Mouse (Mus musculus) MEL (cell line): ENCODE results near the gene Rbfox3. TPM values are rescaled to one million over a fixed set of nuclear protein-coding genes. Genes with fewer than 3 reads are reported as not detected.
A peak's percentile ranks its signal among the peaks of the same experiment; 100 is the strongest.

ENCODE experiments used
- DNase-seq: peaks from one replicate; pipeline ENCODE4 v3.0.0; 2011; ENCODE audit warnings: low read depth, low spot score
- H3K27ac ChIP-seq: 2 replicates; pipeline ENCODE4 v1.5.1; 2012; ENCODE audit warnings: low read depth, mild to moderate bottlenecking, control low read depth, low read length, moderate library complexity; ENCODE audit not compliant: control insufficient read depth
- H3K27me3 ChIP-seq, 2 experiments: fragments of 150-350 bp in 1 of 2; sonication (generic) in 1 of 2; 2 replicates each; pipeline ENCODE4 v1.6.1; 2012; ENCODE audit warnings: low read length in 2 of 2, mild to moderate bottlenecking in 2 of 2, improper control_type of control experiment in 1 of 2, moderate library complexity in 1 of 2; ENCODE audit not compliant: insufficient read depth in 2 of 2, control insufficient read depth in 1 of 2
- H3K36me3 ChIP-seq, 2 experiments: 2 replicates each; pipeline ENCODE4 v1.6.1; 2012 to 2014; ENCODE audit warnings: low read length in 2 of 2, improper control_type of control experiment in 1 of 2, inconsistent platforms in 1 of 2, mild to moderate bottlenecking in 1 of 2; ENCODE audit not compliant: insufficient read depth in 2 of 2, control insufficient read depth in 1 of 2
- H3K4me1 ChIP-seq, 2 experiments: fragments of 150-350 bp in 1 of 2; sonication (generic) in 1 of 2; 2 replicates each; pipeline ENCODE4 v1.6.1; 2012; ENCODE audit warnings: low read length in 2 of 2, improper control_type of control experiment in 1 of 2, mild to moderate bottlenecking in 1 of 2; ENCODE audit not compliant: insufficient read depth in 2 of 2, control insufficient read depth in 1 of 2
- H3K4me3 ChIP-seq, 2 experiments: fragments of 150-350 bp in 1 of 2; sonication (generic) in 1 of 2; 2 replicates each; pipeline ENCODE4 v1.5.1; 2012; ENCODE audit warnings: low read depth in 2 of 2, low read length in 2 of 2, mild to moderate bottlenecking in 2 of 2, moderate library complexity in 2 of 2, control low read depth in 1 of 2, improper control_type of control experiment in 1 of 2; ENCODE audit not compliant: control insufficient read depth in 1 of 2, insufficient read depth in 1 of 2
- H3K79me2 ChIP-seq: 2 replicates; pipeline ENCODE4 v1.6.1; 2012; ENCODE audit warnings: mild to moderate bottlenecking, low read length, moderate library complexity; ENCODE audit not compliant: control insufficient read depth, poor library complexity, insufficient read depth
- H3K9ac ChIP-seq: 2 replicates; pipeline ENCODE4 v1.6.1; 2012; ENCODE audit warnings: low read depth, mild to moderate bottlenecking, control low read depth, low read length, moderate library complexity; ENCODE audit not compliant: control insufficient read depth, poor library complexity, severe bottlenecking
- H3K9me3 ChIP-seq: fragments of 150-350 bp; sonication (generic); replicated peaks from 2 replicates; pipeline ENCODE4 v1.6.1; 2012; ENCODE audit warnings: mild to moderate bottlenecking, low read length, improper control_type of control experiment, moderate library complexity; ENCODE audit not compliant: insufficient read depth
- BHLHE40 ChIP-seq: IDR thresholded peaks from 2 replicates; pipeline ENCODE4 v1.6.1; 2012; ENCODE audit warnings: low read depth, mild to moderate bottlenecking, inconsistent platforms, low read length, improper control_type of control experiment, borderline replicate concordance
- CHD1 ChIP-seq: IDR thresholded peaks from 2 replicates; pipeline ENCODE4 v1.6.1; 2012; ENCODE audit warnings: low read depth, mild to moderate bottlenecking, inconsistent platforms, low read length, improper control_type of control experiment
- CHD2 ChIP-seq: IDR thresholded peaks from 2 replicates; pipeline ENCODE4 v1.6.1; 2011; ENCODE audit warnings: low read length, improper control_type of control experiment
- CTCF ChIP-seq, 3 experiments: IDR thresholded peaks in 2 of 3; conservative IDR thresholded peaks in 1 of 3; 2 replicates each; pipeline ENCODE4 v1.5.1; 2011 to 2012; ENCODE audit warnings: low read length in 3 of 3, low read depth in 2 of 3, mild to moderate bottlenecking in 2 of 3, improper control_type of control experiment in 1 of 3, inconsistent platforms in 1 of 3, mixed read lengths in 1 of 3, moderate library complexity in 1 of 3; ENCODE audit not compliant: control insufficient read depth in 1 of 3, insufficient read depth in 1 of 3, poor library complexity in 1 of 3, severe bottlenecking in 1 of 3
- E2F4 ChIP-seq: IDR thresholded peaks from 2 replicates; pipeline ENCODE4 v1.6.1; 2011; ENCODE audit warnings: low read depth, low read length, improper control_type of control experiment, borderline replicate concordance
- ELF1 ChIP-seq: IDR thresholded peaks from 2 replicates; pipeline ENCODE4 v1.6.1; 2014; ENCODE audit warnings: low read depth, mild to moderate bottlenecking, inconsistent platforms, low read length, improper control_type of control experiment, moderate library complexity
- ETS1 ChIP-seq: IDR thresholded peaks from 2 replicates; pipeline ENCODE4 v1.6.1; 2012; ENCODE audit warnings: low read depth, mild to moderate bottlenecking, inconsistent platforms, low read length, improper control_type of control experiment, moderate library complexity
- GABPA ChIP-seq: IDR thresholded peaks from 2 replicates; pipeline ENCODE4 v1.6.1; 2012; ENCODE audit warnings: low read depth, mild to moderate bottlenecking, inconsistent platforms, low read length, improper control_type of control experiment, moderate library complexity
- GATA1 ChIP-seq: IDR thresholded peaks from 2 replicates; pipeline ENCODE4 v1.6.1; 2011; ENCODE audit warnings: low read depth, low read length, improper control_type of control experiment
- HCFC1 ChIP-seq: IDR thresholded peaks from 2 replicates; pipeline ENCODE4 v1.6.1; 2012; ENCODE audit warnings: low read depth, mild to moderate bottlenecking, inconsistent platforms, low read length, improper control_type of control experiment, moderate library complexity
- JUND ChIP-seq: IDR thresholded peaks from 2 replicates; pipeline ENCODE4 v1.6.1; 2011; ENCODE audit warnings: low read depth, mild to moderate bottlenecking, improper control_type of control experiment, low read length
- KAT2A ChIP-seq: conservative IDR thresholded peaks from 2 replicates; pipeline ENCODE4 v1.6.1; 2012; ENCODE audit warnings: low read depth, low read length, improper control_type of control experiment, inconsistent platforms
- MAFK ChIP-seq: IDR thresholded peaks from 2 replicates; pipeline ENCODE4 v1.6.1; 2011; ENCODE audit warnings: low read depth, mild to moderate bottlenecking, low read length, improper control_type of control experiment, borderline replicate concordance
- MAZ ChIP-seq: IDR thresholded peaks from 2 replicates; pipeline ENCODE4 v1.6.1; 2012; ENCODE audit warnings: low read depth, mild to moderate bottlenecking, inconsistent platforms, low read length, improper control_type of control experiment
- NELFE ChIP-seq: IDR thresholded peaks from 2 replicates; pipeline ENCODE4 v1.6.1; 2011; ENCODE audit warnings: low read depth, low read length, improper control_type of control experiment
- NRF1 ChIP-seq: IDR thresholded peaks from 2 replicates; pipeline ENCODE4 v1.6.1; 2014; ENCODE audit warnings: low read depth, mild to moderate bottlenecking, inconsistent platforms, low read length, improper control_type of control experiment, moderate library complexity; ENCODE audit not compliant: poor library complexity, insufficient read depth, severe bottlenecking
- POLR2AphosphoS5 ChIP-seq: IDR thresholded peaks from 2 replicates; pipeline ENCODE4 v1.6.1; 2012; ENCODE audit warnings: low read depth, borderline replicate concordance, mild to moderate bottlenecking, inconsistent platforms, low read length, moderate library complexity, mixed read lengths
- RAD21 ChIP-seq: IDR thresholded peaks from 2 replicates; pipeline ENCODE4 v1.6.1; 2011; ENCODE audit warnings: mild to moderate bottlenecking, low read depth, low read length, improper control_type of control experiment
- RCOR1 ChIP-seq: IDR thresholded peaks from 2 replicates; pipeline ENCODE4 v1.6.1; 2012; ENCODE audit warnings: low read depth, mild to moderate bottlenecking, inconsistent platforms, low read length, improper control_type of control experiment
- SIN3A ChIP-seq: IDR thresholded peaks from 2 replicates; pipeline ENCODE4 v1.6.1; 2012; ENCODE audit warnings: low read length, improper control_type of control experiment, inconsistent platforms
- TAL1 ChIP-seq: IDR thresholded peaks from 2 replicates; pipeline ENCODE4 v1.6.1; 2012; ENCODE audit warnings: mild to moderate bottlenecking, inconsistent platforms, low read length, moderate library complexity, mixed read lengths
- TBP ChIP-seq: IDR thresholded peaks from 2 replicates; pipeline ENCODE4 v1.8.0; 2011; ENCODE audit warnings: low read depth, low read length, improper control_type of control experiment
- TCF12 ChIP-seq: IDR thresholded peaks from 2 replicates; pipeline ENCODE4 v1.6.1; 2014; ENCODE audit warnings: low read depth, mild to moderate bottlenecking, inconsistent platforms, low read length, improper control_type of control experiment, moderate library complexity
- UBTF ChIP-seq: IDR thresholded peaks from 2 replicates; pipeline ENCODE4 v1.6.1; 2012; ENCODE audit warnings: low read depth, mild to moderate bottlenecking, inconsistent platforms, low read length, improper control_type of control experiment, moderate library complexity, borderline replicate concordance; ENCODE audit not compliant: insufficient read depth
- USF1 ChIP-seq: IDR thresholded peaks from 2 replicates; pipeline ENCODE4 v1.6.1; 2014; ENCODE audit warnings: low read depth, mild to moderate bottlenecking, inconsistent platforms, low read length, improper control_type of control experiment, moderate library complexity
- USF2 ChIP-seq, 2 experiments: IDR thresholded peaks; 2 replicates each; pipeline ENCODE4 v1.6.1; 2011 to 2012; ENCODE audit warnings: improper control_type of control experiment in 2 of 2, low read length in 2 of 2, borderline replicate concordance in 1 of 2, inconsistent platforms in 1 of 2, low read depth in 1 of 2, mild to moderate bottlenecking in 1 of 2; ENCODE audit not compliant: insufficient read depth in 1 of 2
- ZC3H11A ChIP-seq: IDR thresholded peaks from 2 replicates; pipeline ENCODE4 v1.6.1; 2012; ENCODE audit warnings: low read depth, mild to moderate bottlenecking, inconsistent platforms, low read length, improper control_type of control experiment
- ZMIZ1 ChIP-seq: IDR thresholded peaks from 2 replicates; pipeline ENCODE4 v1.6.1; 2012; ENCODE audit warnings: low read depth, mild to moderate bottlenecking, inconsistent platforms, low read length, improper control_type of control experiment, moderate library complexity
- ZNF384 ChIP-seq: IDR thresholded peaks from 2 replicates; pipeline ENCODE4 v1.6.1; 2012; ENCODE audit warnings: low read depth, mild to moderate bottlenecking, inconsistent platforms, low read length, improper control_type of control experiment
- polyA plus RNA-seq, 2 experiments: library from polyadenylated mRNA; stranded (reverse) in 1 of 2; unstranded in 1 of 2; fragments of >175 nt in 1 of 2; fragments of >200 nt in 1 of 2; gene quantifications; 2 replicates each; pipeline versions ENCODE4 v1.2.1 to v1.2.4; 2012; ENCODE audit warnings: low replicate concordance in 2 of 2, low read depth in 1 of 2; ENCODE audit not compliant: insufficient read length in 2 of 2, insufficient read depth in 1 of 2, missing spikeins in 1 of 2
- total RNA-seq: library from RNA; depleted of rRNA; stranded (reverse); fragments of 300-350 nt; gene quantifications from 2 replicates; pipeline ENCODE4 v1.2.3, GENCODE M21; 2012

Rbfox3 gene
- total and polyA plus RNA-seq, 3 experiments: not detected

DNA sequence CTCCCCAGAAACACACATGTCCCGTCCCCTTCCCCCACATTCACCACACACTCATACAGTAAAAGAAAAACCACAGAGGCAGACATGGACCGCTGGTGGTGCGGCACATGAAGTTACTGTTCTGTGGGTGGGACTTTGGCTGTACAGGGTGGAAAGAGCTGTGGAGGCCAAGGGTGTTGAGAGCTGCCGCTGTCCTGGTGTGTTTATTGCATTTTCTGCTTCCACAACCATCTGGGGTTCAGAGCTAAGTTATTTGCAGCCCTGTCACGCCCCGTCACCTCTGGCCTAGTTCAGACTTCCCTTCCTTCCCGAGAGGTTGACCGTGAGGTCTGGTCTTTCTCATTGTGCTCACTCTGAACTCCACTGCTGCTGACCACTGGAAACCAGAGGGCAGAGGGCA, 452.3 kb downstream of the Rbfox3 start:
- peaks cover 6 to 33% of the 10 kb centered on the region in 2 experiments for H3K4me1 ChIP-seq
- peaks cover 0 to 17% of the 10 kb centered on the region in 2 experiments; a peak in 2 of 4 replicates for H3K36me3 ChIP-seq
- H3K9me3 ChIP-seq: no peaks in the 10 kb centered on the region
- no peaks in the 10 kb centered on the region for H3K27me3 ChIP-seq
- TF ChIP-seq NELFE: no peak
- no peak for TF ChIP-seq ZNF384
- no peak for TF ChIP-seq HCFC1
- no peak for TF ChIP-seq RCOR1
- TF ChIP-seq UBTF: no peak
- TF ChIP-seq BHLHE40: no peak
- no peak for TF ChIP-seq CTCF (IDR thresholded peaks at IDR 0.05 in 2 of 3, conservative IDR thresholded peaks at IDR 0.05 in 1 of 3; ENCODE audit: control insufficient read depth in 1 of 3, insufficient read depth in 1 of 3, low read depth in 2 of 3, low read length in 3 of 3, poor library complexity in 1 of 3, severe bottlenecking in 1 of 3)
- TF ChIP-seq NRF1: no peak
- no peak for TF ChIP-seq CHD2
- no peak for TF ChIP-seq POLR2AphosphoS5
- TF ChIP-seq USF2 (IDR thresholded peaks at IDR 0.05; ENCODE audit: borderline replicate concordance in 1 of 2, insufficient read depth in 1 of 2, low read depth in 1 of 2, low read length in 2 of 2): no peak
- no peak for TF ChIP-seq USF1
- no peak for TF ChIP-seq JUND
- no peak for TF ChIP-seq TAL1
- no peak for TF ChIP-seq MAZ
- TF ChIP-seq ETS1: no peak
- no peak for TF ChIP-seq RAD21
- TF ChIP-seq CHD1: no peak
- TF ChIP-seq SIN3A: no peak
- H3K4me3 ChIP-seq: no peak overlapping the region
- no peak overlapping the region for H3K27ac ChIP-seq
- no peak for DNase-seq
- 0 out of 2 replicates have a peak overlapping the region, but pooled peaks have one; percentile 12 for H3K9ac ChIP-seq
- no peaks in the 10 kb centered on the region for H3K79me2 ChIP-seq

DNA sequence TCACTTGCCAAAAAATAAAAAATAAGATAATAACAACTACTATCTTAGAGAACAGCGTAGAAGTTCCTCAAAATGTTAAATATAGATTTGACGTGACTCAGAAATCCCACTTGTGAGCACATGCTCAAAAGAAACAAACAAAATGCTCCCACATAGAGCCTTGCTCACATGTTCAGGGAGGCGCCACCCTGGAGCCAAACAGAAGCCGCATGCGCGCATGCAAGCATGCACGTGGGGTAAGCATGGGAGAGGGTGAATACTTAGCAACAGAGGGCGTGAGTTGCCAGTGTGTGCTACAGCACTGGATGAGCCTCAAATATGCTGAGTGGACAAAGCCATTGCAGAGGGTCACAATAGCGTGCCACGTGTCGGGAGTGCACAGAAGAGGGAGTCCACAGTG, 454.5 kb downstream of the Rbfox3 start:
- H3K9me3 ChIP-seq: no peaks in the 10 kb centered on the region
- peaks cover 6 to 33% of the 10 kb centered on the region in 2 experiments for H3K4me1 ChIP-seq
- no peaks in the 10 kb centered on the region for H3K27me3 ChIP-seq
- H3K4me3 ChIP-seq: no peak overlapping the region
- H3K36me3 ChIP-seq: peaks cover 0 to 17% of the 10 kb centered on the region in 2 experiments; a peak in 2 of 4 replicates
- 0 out of 2 replicates have a peak overlapping the region, but pooled peaks have one; percentile 0 for H3K9ac ChIP-seq
- DNase-seq: peak; percentile 77
- H3K79me2 ChIP-seq: no peaks in the 10 kb centered on the region
- H3K27ac ChIP-seq: no peak overlapping the region
- TF ChIP-seq ZNF384 (no peak), TBP (no peak), HCFC1 (0 out of 2 replicates have a peak, but pooled peaks have one; percentile 19), TCF12 (peak; percentile 56; the same call in 1 of the 2 replicates), NELFE (no peak), TAL1 (no peak), MAZ (no peak), BHLHE40 (peak; percentile 83), CTCF (IDR thresholded peaks at IDR 0.05 in 2 of 3, conservative IDR thresholded peaks at IDR 0.05 in 1 of 3; ENCODE audit: control insufficient read depth in 1 of 3, insufficient read depth in 1 of 3, low read depth in 2 of 3, low read length in 3 of 3, poor library complexity in 1 of 3, severe bottlenecking in 1 of 3) (no peak; a peak in 1 of 6 replicates), ZMIZ1 (no peak), KAT2A (no peak), CHD2 (no peak), ZC3H11A (no peak), GABPA (no peak), RAD21 (no peak), GATA1 (peak; percentile 72), ETS1 (peak; percentile 93), SIN3A (peak; percentile 90), ELF1 (no peak), E2F4 (no peak), MAFK (peak; percentile 76; the same call in 1 of the 2 replicates)
